Mouse (Mus musculus): ENCODE results near the gene Tada2a. TPM values are rescaled to one million over a fixed set of nuclear protein-coding genes. Genes with fewer than 3 reads are reported as not detected.

Gene Tada2a
- polyA plus RNA-seq, 1 experiment from 2014 or later: 37.4 TPM

DNA sequence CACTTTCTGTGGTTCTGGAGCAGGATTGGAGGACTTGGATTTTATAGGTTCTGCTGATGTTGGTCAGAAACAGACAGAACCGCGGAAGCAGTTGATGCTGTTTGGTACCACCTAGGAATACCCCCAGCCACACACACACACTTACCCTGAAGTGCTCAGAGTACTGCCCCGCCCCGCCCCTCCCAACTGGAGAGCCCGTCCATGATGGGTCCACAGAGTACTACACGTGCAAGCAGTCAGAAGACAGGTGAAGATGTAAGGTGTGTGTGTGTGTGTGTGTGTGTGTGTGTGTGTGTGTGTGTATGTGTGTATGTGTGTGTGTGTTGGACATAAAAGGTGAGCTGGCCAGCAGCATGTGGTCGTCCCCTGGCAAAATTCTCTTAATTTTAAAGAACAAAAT, 76.3 kb downstream of the Tada2a start:
- Histone ChIP-seq H3K4me3 (replicated peaks) (no peak overlapping the region), H3K36me3 (replicated peaks) (no peaks in the 10 kb centered on the region; the same call in 1 of the 2 replicates), H3K4me2 (no peak overlapping the region), H3K9ac (no peak overlapping the region), H3K9me3 (no peaks in the 10 kb centered on the region), H3K27ac (peak overlapping the region; percentile 57; the same call in 1 of the 2 replicates), H3K4me1 (peaks cover 21% of the 10 kb centered on the region), H3K27me3 (no peaks in the 10 kb centered on the region)
- 84% methylated on average over 7 of the region's 7 CpGs for WGBS
- ATAC-seq (ENCODE audit: low FRiP score): no peak

DNA sequence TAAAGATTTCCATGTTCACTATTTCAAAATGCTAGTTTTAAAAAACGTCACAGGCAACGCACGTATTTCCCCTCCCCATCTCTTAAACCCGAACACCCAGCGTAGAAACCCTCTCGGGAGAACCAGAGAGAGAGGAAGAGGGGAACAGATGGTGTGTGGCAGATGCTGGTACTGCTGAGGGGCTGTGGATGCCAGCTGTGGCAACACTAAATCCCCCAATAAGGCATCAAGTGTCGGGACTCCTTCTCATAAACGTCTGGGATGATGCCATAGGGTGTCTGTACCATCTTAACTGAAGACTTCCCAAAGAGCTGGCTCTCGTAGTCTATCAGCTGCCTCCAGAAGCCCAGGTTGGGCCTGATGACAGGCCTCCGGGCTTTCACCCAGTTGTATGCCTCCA, 81.0 kb downstream of the Tada2a start:
- H3K27ac ChIP-seq: 0 out of 2 replicates have a peak overlapping the region, but pooled peaks have one; percentile 15
- H3K9me3 ChIP-seq: no peaks in the 10 kb centered on the region
- no peaks in the 10 kb centered on the region; the same call in 1 of the 2 replicates for H3K36me3 ChIP-seq (replicated peaks)
- WGBS: 73% methylated on average over 10 of the region's 10 CpGs
- ATAC-seq (ENCODE audit: low FRiP score): no peak; the same call in 1 of the 2 replicates
- peaks cover 31% of the 10 kb centered on the region for H3K4me1 ChIP-seq
- H3K4me2 ChIP-seq: no peak overlapping the region
- no peak overlapping the region for H3K4me3 ChIP-seq (replicated peaks)
- no peak overlapping the region for H3K9ac ChIP-seq
- no peaks in the 10 kb centered on the region for H3K27me3 ChIP-seq

DNA sequence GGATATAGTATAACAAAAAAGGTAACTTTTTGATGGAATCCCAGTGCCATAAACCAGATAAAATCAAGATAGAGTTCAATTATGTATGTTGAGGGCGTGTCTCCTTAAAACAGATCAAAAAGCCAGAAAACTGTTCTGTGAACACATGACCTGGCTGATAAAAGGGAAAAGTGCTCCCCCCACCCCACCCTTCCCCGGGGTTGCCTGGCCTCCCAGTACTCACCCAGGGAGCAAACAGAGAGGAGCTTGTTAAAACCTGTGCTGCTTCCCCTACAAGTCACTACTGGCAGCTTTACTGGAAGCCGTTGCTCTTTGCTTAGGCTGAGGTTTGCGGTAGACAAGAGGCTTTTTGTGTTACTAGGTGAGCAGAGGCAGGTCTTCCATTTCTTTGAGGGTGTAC, 82.1 kb downstream of the Tada2a start:
- no peak overlapping the region for H3K4me3 ChIP-seq (replicated peaks)
- 76% methylated on average over 4 of the region's 4 CpGs for WGBS
- no peak overlapping the region for H3K9ac ChIP-seq
- peaks cover 42% of the 10 kb centered on the region for H3K4me1 ChIP-seq
- no peaks in the 10 kb centered on the region; the same call in 1 of the 2 replicates for H3K36me3 ChIP-seq (replicated peaks)
- H3K27me3 ChIP-seq: no peaks in the 10 kb centered on the region
- no peak overlapping the region for H3K27ac ChIP-seq
- H3K9me3 ChIP-seq: no peaks in the 10 kb centered on the region
- ATAC-seq (ENCODE audit: low FRiP score): no peak
- H3K4me2 ChIP-seq: no peak overlapping the region

DNA sequence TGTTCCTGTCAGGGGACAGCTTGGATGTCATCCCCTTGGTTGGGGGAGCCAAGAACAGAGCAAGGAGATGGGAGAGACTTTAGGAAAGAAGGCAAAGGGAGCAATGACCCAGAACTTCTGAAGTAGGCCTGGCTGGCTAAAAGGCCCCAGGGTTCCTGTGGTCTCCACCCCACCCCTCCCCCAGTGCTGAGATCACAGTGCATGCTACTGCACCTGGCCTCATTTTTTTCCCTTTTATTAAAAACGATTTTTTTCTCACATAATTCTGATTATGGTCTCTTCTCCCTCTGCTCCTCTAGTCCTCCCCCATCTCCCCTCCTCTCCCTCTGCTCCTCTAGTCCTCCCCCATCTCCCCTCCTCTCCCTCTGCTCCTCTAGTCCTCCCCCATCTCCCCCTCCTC, 84.4 kb downstream of the Tada2a start:
- peaks cover 53% of the 10 kb centered on the region for H3K4me1 ChIP-seq
- no peaks in the 10 kb centered on the region for H3K9me3 ChIP-seq
- no peak for ATAC-seq (ENCODE audit: low FRiP score)
- no peak overlapping the region for H3K9ac ChIP-seq
- no peak overlapping the region for H3K4me2 ChIP-seq
- H3K27ac ChIP-seq: no peak overlapping the region
- WGBS: 62% methylated on average over 1 of the region's 1 CpGs
- H3K27me3 ChIP-seq: no peaks in the 10 kb centered on the region
- peaks cover 17% of the 10 kb centered on the region for H3K36me3 ChIP-seq (replicated peaks)
- no peak overlapping the region for H3K4me3 ChIP-seq (replicated peaks)

DNA sequence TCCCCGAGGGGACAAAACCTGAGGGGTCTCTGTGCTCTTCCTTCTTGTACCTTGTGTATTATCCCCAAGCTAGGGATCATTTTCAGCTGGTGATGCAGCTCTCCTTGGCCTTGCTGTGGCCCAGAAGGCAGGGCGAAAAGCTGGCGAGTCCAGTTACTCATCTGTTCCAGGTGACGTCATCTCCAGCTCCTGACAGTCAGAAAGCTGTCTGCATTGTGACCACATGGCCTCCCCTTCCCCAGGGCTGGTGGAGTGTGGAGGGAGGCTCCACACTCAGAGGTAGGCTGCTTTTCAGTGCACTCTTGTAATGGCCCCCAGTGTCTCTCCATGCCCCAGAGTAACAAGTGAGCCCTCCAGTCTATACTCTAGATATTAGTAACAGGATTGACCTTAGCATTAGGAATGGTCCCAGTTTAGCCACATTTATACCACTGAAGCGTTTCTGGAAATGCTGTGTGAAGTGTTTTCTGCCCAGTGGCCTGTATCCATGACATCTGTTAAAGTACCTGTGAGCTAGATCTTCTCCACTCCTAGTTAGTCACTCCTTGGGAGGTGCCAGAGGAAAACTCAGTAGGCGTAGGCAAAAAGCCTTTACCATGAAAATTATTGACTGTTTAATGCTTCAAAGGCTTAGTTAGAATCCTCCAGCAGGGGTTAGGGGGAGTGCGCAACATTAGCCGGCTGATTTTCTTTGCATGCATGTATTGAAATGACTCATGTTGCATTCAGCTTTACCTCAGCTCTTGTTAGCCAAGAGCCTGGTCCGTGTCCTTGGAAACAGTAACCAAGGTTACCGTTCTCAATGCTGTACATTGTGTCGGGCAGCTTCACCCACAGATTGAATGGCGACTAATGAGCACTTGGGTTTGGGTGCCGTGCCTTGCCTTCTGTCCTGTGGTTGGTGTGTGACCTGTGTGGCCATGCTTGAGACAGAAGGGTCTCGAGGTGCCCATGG, 86.3 kb downstream of the Tada2a start:
- H3K4me1 ChIP-seq: peaks cover 52% of the 10 kb centered on the region
- peak overlapping the region; percentile 19 for H3K4me2 ChIP-seq
- H3K27ac ChIP-seq: peak overlapping the region; percentile 92
- no peak overlapping the region for H3K4me3 ChIP-seq (replicated peaks)
- WGBS: 14% methylated on average over 14 of the region's 14 CpGs
- ATAC-seq (ENCODE audit: low FRiP score): peak; percentile 94
- no peaks in the 10 kb centered on the region for H3K9me3 ChIP-seq
- H3K27me3 ChIP-seq: no peaks in the 10 kb centered on the region
- peaks cover 30% of the 10 kb centered on the region for H3K36me3 ChIP-seq (replicated peaks)
- H3K9ac ChIP-seq: no peak overlapping the region

DNA sequence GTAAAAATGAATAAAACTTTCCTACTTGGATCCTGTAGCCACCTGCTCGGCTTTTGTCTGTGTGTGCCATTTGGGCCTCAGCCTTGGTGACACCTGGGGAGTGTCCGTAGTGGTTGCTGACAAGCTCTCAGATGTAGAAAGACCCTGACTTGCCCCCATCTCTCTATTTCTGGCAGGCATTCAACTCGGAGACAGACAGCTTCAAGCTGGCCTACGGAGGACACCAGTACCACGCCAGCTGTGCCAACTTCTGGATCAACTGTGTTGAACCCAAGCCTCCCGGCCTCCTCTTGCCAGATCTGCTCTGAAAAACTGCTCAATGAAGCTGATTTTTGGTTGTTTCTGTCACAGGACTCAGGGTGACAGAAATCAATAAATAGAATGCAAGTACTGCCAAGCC, 88.8 kb downstream of the Tada2a start:
- H3K27ac ChIP-seq: no peak overlapping the region

DNA sequence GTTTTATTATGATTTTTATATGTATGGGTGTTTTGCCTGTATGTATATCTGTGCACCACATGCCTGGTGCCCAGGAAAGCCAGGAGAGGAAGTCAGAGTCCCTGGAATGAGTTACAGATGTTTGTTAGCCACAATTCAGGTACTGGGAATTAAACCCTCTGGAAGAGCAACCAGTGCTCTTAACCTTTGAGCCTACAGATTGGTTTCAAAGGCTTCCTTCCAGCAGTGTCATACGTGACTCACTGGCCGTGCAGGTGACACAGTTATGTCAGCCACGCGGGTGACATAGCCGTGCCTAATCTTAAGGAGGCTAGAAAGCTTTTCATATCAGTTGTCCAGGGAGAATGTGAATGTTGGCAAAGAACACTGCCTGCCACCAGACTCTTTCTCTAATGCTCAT, 95.7 kb downstream of the Tada2a start:
- H3K9ac ChIP-seq: no peak overlapping the region
- H3K36me3 ChIP-seq (replicated peaks): peaks cover 63% of the 10 kb centered on the region
- no peak overlapping the region for H3K27ac ChIP-seq
- no peaks in the 10 kb centered on the region for H3K27me3 ChIP-seq
- WGBS: 92% methylated on average over 5 of the region's 5 CpGs
- ATAC-seq (ENCODE audit: low FRiP score): no peak
- no peak overlapping the region for H3K4me3 ChIP-seq (replicated peaks)
- H3K4me2 ChIP-seq: no peak overlapping the region
- H3K4me1 ChIP-seq: no peaks in the 10 kb centered on the region
- no peaks in the 10 kb centered on the region for H3K9me3 ChIP-seq

More for the DNA sequence above, 88.8 kb downstream of the Tada2a start:
- no peaks in the 10 kb centered on the region for H3K9me3 ChIP-seq
- no peak overlapping the region for H3K4me3 ChIP-seq (replicated peaks)
- peaks cover 46% of the 10 kb centered on the region for H3K4me1 ChIP-seq
- no peak overlapping the region for H3K9ac ChIP-seq
- no peaks in the 10 kb centered on the region for H3K27me3 ChIP-seq
- ATAC-seq (ENCODE audit: low FRiP score): no peak
- WGBS: 73% methylated on average over 6 of the region's 6 CpGs
- no peak overlapping the region for H3K4me2 ChIP-seq
- peaks cover 42% of the 10 kb centered on the region for H3K36me3 ChIP-seq (replicated peaks)

DNA sequence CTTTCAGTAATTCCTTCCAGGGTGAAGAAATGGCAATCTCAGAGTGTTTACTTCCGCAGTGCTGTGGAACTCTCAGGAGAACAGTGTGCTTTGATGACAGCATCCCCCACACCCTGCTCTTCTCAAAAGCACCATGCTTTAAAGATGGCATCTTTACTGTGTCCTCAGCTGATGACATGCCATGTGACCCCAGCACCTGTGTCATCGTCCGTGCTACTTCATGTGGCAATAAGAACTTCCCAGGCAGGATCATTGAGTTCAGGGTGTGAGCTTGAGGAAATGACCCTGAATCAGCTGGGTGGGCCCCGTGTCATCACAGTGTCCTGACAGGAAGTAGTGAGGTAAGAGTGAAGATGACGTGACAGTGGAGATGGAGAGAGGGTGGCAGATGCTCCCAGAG, 96.8 kb downstream of the Tada2a start:
- Histone ChIP-seq H3K4me3 (replicated peaks) (no peak overlapping the region), H3K9ac (no peak overlapping the region), H3K9me3 (no peaks in the 10 kb centered on the region), H3K36me3 (replicated peaks) (peaks cover 70% of the 10 kb centered on the region), H3K4me1 (no peaks in the 10 kb centered on the region), H3K27me3 (no peaks in the 10 kb centered on the region), H3K4me2 (no peak overlapping the region), H3K27ac (no peak overlapping the region)
- ATAC-seq (ENCODE audit: low FRiP score): no peak
- WGBS: 88% methylated on average over 5 of the region's 5 CpGs

DNA sequence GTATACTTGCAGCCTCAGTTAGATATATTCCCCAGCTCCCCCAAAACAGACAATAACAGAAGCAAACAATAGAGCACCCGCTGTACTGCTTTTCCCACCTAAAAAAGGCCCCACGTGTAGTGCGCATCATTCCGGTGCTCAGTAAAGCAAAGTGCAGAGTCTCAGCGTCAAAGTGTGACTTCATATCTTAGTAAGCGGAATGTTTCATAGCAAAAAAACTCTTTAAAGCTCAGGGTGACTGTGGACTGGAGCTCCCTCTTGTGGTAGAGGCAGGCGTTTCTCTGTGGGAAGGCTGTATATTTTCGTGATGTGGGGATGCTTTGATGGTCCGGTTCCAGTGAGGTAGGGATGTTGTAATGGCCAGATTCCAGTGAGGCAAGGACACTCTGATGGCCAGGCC, 97.4 kb downstream of the Tada2a start:
- no peak overlapping the region for H3K4me3 ChIP-seq (replicated peaks)
- H3K27me3 ChIP-seq: no peaks in the 10 kb centered on the region
- 52% methylated on average over 9 of the region's 9 CpGs for WGBS
- no peaks in the 10 kb centered on the region for H3K9me3 ChIP-seq
- H3K9ac ChIP-seq: no peak overlapping the region
- H3K27ac ChIP-seq: no peak overlapping the region
- H3K4me1 ChIP-seq: no peaks in the 10 kb centered on the region
- no peak overlapping the region for H3K4me2 ChIP-seq
- H3K36me3 ChIP-seq (replicated peaks): peaks cover 76% of the 10 kb centered on the region
- no peak for ATAC-seq (ENCODE audit: low FRiP score)

Other genes starting within 250 kb of the Tada2a start
- 43.3 and 44.2 TPM in 2 replicates for gene Ddx52, start 187.5 kb downstream of the Tada2a start, polyA plus RNA-seq (2016; fragmentation: Nextera tagmentation; extraction: Ambion mirVana)
- gene Synrg, start 165.2 kb downstream of the Tada2a start, polyA plus RNA-seq (2016; fragmentation: Nextera tagmentation; extraction: Ambion mirVana): 30.6 and 31.5 TPM in 2 replicates
- gene Dusp14, start 60.3 kb downstream of the Tada2a start, polyA plus RNA-seq (2016; fragmentation: Nextera tagmentation; extraction: Ambion mirVana): 19.9 and 20.6 TPM in 2 replicates
- 35.6 and 38.6 TPM in 2 replicates for gene Acaca, start 72 bp upstream of the Tada2a start, polyA plus RNA-seq (2016; fragmentation: Nextera tagmentation; extraction: Ambion mirVana)
- gene Gm11437, start 37.9 kb upstream of the Tada2a start, polyA plus RNA-seq (2016; fragmentation: Nextera tagmentation; extraction: Ambion mirVana): not detected in 2 replicates

Data from forebrain, embryonic 12.5 days (tissue).